Mouse (Mus musculus) liver, embryonic 14.5 days (tissue): ENCODE measurements around the gene Syne1.

Experiments used
- CTCF ChIP-seq: IDR thresholded peaks from 2 replicates; pipeline ENCODE4 v1.5.1; 2016; ENCODE audit warnings: antibody characterized with exemption, low read depth, control low read depth
- EP300 ChIP-seq: IDR thresholded peaks from 2 replicates; pipeline ENCODE4 v1.6.1; 2016; ENCODE audit warnings: antibody characterized with exemption, low read depth

DNA sequence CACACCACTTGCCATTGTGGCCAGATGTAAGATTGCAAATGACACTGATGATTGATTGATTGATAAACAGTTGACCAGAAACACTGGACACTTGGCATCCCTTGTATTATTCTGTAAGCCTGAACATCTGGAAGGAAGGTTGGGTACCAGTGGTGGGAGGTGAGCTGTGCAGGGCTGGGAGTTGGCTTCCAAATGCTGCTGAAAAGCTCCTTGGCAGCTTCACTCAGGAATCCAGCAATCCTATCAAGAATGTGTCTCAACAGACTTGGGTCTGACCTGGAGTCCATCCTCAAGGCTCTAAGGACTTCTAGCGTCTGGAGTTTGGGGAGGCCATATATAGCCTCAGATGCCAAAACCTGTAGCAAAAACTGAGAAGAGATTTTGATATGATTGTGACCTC, 536.3 kb downstream of the Syne1 start:
- no peak for TF ChIP-seq CTCF
- TF ChIP-seq EP300 = no peak
